Mouse (Mus musculus): ENCODE data around the gene Rps3.

- peak; percentile 63 for TF ChIP-seq CTCF (IDR thresholded peaks at IDR 0.05; ENCODE audit: low read depth)
- no peak for TF ChIP-seq EP300 (optimal IDR thresholded peaks at IDR 0.05)
Observed at GRCm38 (mm10) chr7:99445833-99446232, 37.7 kb downstream of the Rps3 start.
